Mouse (Mus musculus): ENCODE results near the gene Sprr2b. TPM values are rescaled to one million over a fixed set of nuclear protein-coding genes. Genes with fewer than 3 reads are reported as not detected.

The Sprr2b gene
- not detected for total RNA-seq (2023)

DNA sequence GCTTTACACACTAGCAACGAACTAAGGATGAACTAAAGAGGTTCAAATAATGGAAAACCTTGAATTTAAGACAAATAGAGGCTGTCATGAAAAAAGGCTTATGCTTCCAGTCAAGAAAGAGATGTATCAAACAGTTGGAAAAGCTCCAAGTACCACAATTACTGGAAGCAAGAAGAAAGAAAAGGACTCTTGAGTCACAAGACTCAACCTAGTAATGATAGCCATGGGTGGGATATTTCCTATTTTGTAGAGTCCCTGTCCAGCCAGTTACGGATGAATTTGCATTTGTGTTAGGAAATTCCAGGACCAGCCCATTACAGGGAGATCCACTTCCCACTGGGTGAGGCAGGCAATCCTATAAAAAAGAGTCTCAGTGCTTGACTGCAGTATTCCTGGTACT is at the start of gene Sprr2b:
Sprr2b (plus strand) TSS at position 301 of the 400 bp plus-strand sequence.

DNA sequence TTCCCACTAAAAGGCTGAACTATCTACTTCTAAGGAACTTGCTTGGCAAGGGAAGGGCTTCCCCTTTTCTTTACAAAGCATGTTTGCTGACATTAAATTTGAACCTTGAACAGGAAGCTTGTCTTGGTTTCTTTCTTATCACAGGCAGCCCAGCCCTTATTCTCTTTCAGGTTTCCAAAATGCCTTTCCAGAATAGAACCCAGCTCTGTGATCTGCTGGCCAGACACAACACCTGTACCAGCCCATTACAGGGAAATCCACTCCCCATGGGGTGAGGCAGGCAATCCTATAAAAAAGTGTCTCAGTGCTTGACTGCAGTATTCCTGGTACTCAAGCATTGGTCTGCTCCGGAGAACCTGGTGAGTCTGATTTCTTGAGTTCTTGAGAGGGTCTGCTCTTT is 31.3 kb upstream of the Sprr2b start, which contains the start of gene Sprr2a3:
Sprr2a3 (plus strand) TSS at position 317 of the 400 bp plus-strand sequence.

DNA sequence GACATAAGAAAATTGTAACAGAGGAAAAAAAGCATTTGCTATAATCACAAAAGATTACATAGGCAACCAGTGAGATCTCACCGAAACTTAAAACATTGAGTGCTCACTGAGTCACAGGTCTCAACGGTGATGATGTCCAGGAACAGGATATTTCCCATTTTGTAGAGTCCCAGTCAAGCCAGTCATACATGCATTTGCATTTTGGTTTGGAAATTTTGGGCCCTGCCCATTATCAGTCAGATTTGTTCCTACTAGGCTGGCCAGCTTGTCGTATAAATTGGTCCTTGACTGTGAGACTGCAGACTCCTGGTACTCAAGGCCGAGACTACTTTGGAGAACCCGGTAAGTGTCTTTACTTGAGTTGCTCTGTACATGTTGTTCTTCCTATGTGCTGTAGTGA is 22.4 kb downstream of the Sprr2b start, which contains the start of gene Sprr2d:
Sprr2d (plus strand) TSS at position 301 of the 400 bp plus-strand sequence.

DNA sequence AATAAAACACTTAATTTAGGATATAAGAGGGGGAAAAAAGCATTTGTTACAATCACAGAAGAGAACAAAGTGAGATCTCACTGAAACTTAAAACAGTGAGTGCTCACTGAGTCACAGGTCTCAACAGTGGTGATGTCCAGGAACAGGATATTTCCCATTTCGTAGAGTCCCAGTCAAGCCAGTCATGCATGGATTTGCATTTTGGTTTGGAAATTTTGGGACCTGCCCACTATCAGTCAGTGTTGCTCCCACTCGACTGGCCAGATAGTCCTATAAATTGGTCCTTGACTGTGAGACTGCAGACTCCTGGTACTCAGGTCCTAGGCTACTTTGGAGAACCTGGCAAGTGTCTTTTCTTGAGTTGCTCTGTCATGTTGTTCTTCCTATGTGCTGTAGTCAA is 35.4 kb downstream of the Sprr2b start, which contains the start of gene Sprr2e:
Sprr2e (plus strand) TSS at position 301 of the 400 bp plus-strand sequence.

DNA sequence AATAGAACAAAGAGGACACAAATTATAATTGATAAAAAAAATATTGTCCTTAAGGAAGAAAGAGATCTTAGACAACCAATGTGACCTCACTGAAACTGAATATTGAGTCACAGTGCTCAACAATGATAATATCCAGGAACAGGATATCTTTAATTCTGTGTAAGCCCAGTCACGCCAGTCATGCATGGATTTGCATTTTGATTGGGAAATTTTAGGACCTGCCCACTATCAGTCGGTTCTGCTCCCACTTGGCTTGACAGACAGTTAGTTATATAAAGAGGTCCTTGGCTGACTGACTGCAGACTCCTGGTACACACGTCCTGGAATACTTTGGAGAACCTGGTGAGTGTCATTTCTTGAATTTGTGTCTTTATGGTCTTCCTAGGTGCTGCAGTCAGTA is 48.5 kb downstream of the Sprr2b start, which contains the start of gene Sprr2f:
Sprr2f (plus strand) TSS at position 301 of the 400 bp plus-strand sequence.

Other genes starting within 250 kb of the Sprr2b start
- gene Lor, start 233.5 kb upstream of the Sprr2b start, total RNA-seq (2023): not detected
- gene Prr9, start 192.7 kb upstream of the Sprr2b start, total RNA-seq (2023): not detected
- not detected for gene Lelp1, start 173.9 kb upstream of the Sprr2b start, total RNA-seq (2023)
- gene Sprr2a1, start 100.8 kb upstream of the Sprr2b start, total RNA-seq (2023): not detected
- not detected for gene Sprr2a2, start 100.7 kb upstream of the Sprr2b start, total RNA-seq (2023)
- gene Sprr2a3, start 31.2 kb upstream of the Sprr2b start, total RNA-seq (2023): not detected
- gene Sprr2d, start 22.5 kb downstream of the Sprr2b start, total RNA-seq (2023): not detected
- gene Sprr2e, start 35.5 kb downstream of the Sprr2b start, total RNA-seq (2023): not detected
- gene Sprr2f, start 48.6 kb downstream of the Sprr2b start, total RNA-seq (2023): not detected
- not detected for gene Sprr2h, start 69.1 kb downstream of the Sprr2b start, total RNA-seq (2023)
- not detected for gene Sprr2i, start 91.4 kb downstream of the Sprr2b start, total RNA-seq (2023)
- not detected for gene Sprr2j-ps, start 101.5 kb downstream of the Sprr2b start, total RNA-seq (2023)
- 1 to 10 TPM; 1.6 to 2.5 TPM for gene Gm9774, start 112.8 kb downstream of the Sprr2b start, total RNA-seq (2023)
- gene Sprr2k, start 116.0 kb downstream of the Sprr2b start, total RNA-seq (2023): not detected
- gene Sprr1b, start 122.2 kb downstream of the Sprr2b start, total RNA-seq (2023): not detected
- gene Sprr3, start 142.1 kb downstream of the Sprr2b start, total RNA-seq (2023): not detected
- gene Sprr1a, start 169.3 kb downstream of the Sprr2b start, total RNA-seq (2023): not detected
- gene Sprr4, start 183.9 kb downstream of the Sprr2b start, total RNA-seq (2023): not detected
- not detected for gene 2310046K23Rik, start 217.9 kb downstream of the Sprr2b start, total RNA-seq (2023)

Measured in B cell, adult 67 days (primary cell).